Mouse (Mus musculus) midbrain, embryonic 10.5 days (tissue): ENCODE data around the gene Cdkl4. TPM values are rescaled to one million over a fixed set of nuclear protein-coding genes. Genes with fewer than 3 reads are reported as not detected.
"Not testable (repeated sequence)": the region's sequence is repeated elsewhere in the genome, so short reads cannot be mapped to it uniquely, and the experiment has no call there.

Experiments
- DNase-seq: peaks from one replicate; pipeline ENCODE4 v3.0.0-alpha.2; 2017; ENCODE audit warnings: low spot score
- H3K27ac ChIP-seq: fragments of 300-500 bp; sonication (generic); replicated peaks from 2 replicates; pipeline ENCODE4 v1.5.1; 2016; ENCODE audit warnings: mild to moderate bottlenecking
- H3K27me3 ChIP-seq: fragments of 300-500 bp; sonication (generic); 2 replicates; pipeline ENCODE4 v1.6.1; 2016; ENCODE audit warnings: low read depth, mild to moderate bottlenecking; ENCODE audit not compliant: poor library complexity, severe bottlenecking
- H3K36me3 ChIP-seq: fragments of 300-500 bp; sonication (generic); 2 replicates; pipeline ENCODE4 v1.6.1; 2016; ENCODE audit warnings: mild to moderate bottlenecking, moderate library complexity
- H3K4me1 ChIP-seq: fragments of 300-500 bp; sonication (generic); 2 replicates; pipeline ENCODE4 v1.6.1; 2016
- H3K4me3 ChIP-seq: fragments of 300-500 bp; sonication (generic); 2 replicates; pipeline ENCODE4 v1.5.1; 2016; ENCODE audit warnings: mild to moderate bottlenecking, moderate library complexity
- H3K9me3 ChIP-seq: fragments of 300-500 bp; sonication (generic); replicated peaks from 2 replicates; pipeline ENCODE4 v1.6.1; 2016; ENCODE audit warnings: mild to moderate bottlenecking
- WGBS: fragments of 180-500 bp; shearing (Covaris S2); methylation state at CpG from one replicate; pipeline ENCODE4 v1.1.7; 2016; 5-methylcytosine and 5-hydroxymethylcytosine counted together
- polyA plus RNA-seq: library from polyadenylated mRNA; unstranded; fragments of >200 nt; fragmentation: Nextera tagmentation; extraction: Ambion mirVana; gene quantifications from 2 replicates; pipeline ENCODE4 v1.2.1, GENCODE M21; 2016

The Cdkl4 gene
- polyA plus RNA-seq, 1 experiment from 2014 or later, result 2.0 TPM

DNA sequence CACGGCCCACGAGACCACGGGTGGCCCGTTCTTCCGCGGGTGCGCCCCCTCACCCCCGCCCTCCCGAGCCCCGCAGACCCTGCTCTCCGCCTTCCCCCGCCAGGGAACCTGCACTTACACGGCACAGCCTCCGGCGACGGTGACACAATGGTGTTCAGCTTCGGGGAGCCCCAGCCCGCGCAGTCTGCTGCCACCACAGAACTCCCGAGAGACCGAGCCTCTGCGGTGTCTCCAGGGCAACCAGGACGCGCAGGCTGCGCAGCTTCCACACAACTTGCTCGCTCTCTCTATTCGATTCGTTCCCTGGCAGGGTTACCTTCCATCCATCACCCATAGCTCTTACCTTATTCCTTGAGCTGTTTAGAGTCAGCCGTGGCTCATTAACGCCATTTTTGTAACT is 399 bp downstream of the Cdkl4 start:
- peaks cover 21% of the 10 kb centered on the region for H3K36me3 ChIP-seq
- 2% methylated on average over 30 of the region's 30 CpGs for WGBS
- no peaks in the 10 kb centered on the region for H3K9me3 ChIP-seq
- H3K4me1 ChIP-seq, result peaks cover 21% of the 10 kb centered on the region
- H3K4me3 ChIP-seq, result peak overlapping the region; percentile 62
- no peaks in the 10 kb centered on the region; the same call in 1 of the 2 replicates for H3K27me3 ChIP-seq
- peak; percentile 73 for DNase-seq
- H3K27ac ChIP-seq, result peak overlapping the region; percentile 73

DNA sequence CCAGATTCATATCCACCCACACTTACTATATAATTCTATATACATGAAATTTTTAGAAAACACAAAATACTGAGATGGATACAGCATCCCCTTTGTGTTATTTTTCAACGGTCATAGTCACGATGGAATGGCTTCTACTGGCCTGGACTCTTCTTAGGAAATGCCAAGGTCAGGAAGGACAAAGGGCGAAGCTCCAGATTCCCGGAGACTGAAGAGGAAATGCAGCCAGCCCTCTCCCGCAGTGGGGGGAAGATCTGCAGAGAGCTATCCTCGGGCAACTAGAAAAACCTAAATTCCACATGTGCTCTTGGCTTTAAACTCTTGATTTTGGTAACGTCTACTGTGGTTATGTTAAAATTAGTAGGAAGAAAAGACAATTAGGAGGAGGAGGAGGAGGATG is 2.6 kb downstream of the Cdkl4 start:
- Histone ChIP-seq H3K9me3 (no peaks in the 10 kb centered on the region), H3K27ac (no peak overlapping the region), H3K4me3 (no peak overlapping the region), H3K36me3 (0 out of 2 replicates have a peak, but pooled peaks cover 2% of the 10 kb centered on the region), H3K27me3 (no peaks in the 10 kb centered on the region; the same call in 1 of the 2 replicates), H3K4me1 (peaks cover 30% of the 10 kb centered on the region)
- WGBS, result 76% methylated on average over 7 of the region's 7 CpGs
- DNase-seq, result no peak

DNA sequence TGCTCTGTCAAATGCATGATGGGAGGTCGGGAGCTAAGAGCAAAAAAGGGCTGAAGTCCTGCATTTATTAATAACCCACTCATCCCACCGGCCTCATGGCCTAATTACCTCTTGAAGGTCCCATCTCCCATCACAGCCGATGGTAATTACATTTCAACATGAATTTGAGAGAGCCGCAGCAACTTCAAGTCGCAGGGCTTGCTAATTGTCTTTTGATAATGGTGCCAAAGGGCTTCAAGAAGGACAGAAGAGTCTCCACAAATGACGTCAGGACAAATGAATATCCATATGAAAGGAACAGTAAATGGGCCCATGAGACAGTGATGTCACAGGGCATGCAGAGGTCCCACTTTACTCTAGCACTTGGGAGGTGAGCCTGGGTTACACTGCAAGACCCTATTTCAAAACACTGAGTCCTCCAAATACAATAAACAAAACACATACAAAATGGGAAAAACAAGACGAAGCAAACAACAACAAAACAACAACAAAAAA is 3.1 kb downstream of the Cdkl4 start:
- Histone ChIP-seq H3K27me3 (no peaks in the 10 kb centered on the region; the same call in 1 of the 2 replicates), H3K27ac (no peak overlapping the region), H3K4me1 (peaks cover 30% of the 10 kb centered on the region), H3K9me3 (no peaks in the 10 kb centered on the region), H3K4me3 (no peak overlapping the region), H3K36me3 (no peaks in the 10 kb centered on the region)
- WGBS, result 87% methylated on average over 7 of the region's 7 CpGs
- DNase-seq, result no peak

DNA sequence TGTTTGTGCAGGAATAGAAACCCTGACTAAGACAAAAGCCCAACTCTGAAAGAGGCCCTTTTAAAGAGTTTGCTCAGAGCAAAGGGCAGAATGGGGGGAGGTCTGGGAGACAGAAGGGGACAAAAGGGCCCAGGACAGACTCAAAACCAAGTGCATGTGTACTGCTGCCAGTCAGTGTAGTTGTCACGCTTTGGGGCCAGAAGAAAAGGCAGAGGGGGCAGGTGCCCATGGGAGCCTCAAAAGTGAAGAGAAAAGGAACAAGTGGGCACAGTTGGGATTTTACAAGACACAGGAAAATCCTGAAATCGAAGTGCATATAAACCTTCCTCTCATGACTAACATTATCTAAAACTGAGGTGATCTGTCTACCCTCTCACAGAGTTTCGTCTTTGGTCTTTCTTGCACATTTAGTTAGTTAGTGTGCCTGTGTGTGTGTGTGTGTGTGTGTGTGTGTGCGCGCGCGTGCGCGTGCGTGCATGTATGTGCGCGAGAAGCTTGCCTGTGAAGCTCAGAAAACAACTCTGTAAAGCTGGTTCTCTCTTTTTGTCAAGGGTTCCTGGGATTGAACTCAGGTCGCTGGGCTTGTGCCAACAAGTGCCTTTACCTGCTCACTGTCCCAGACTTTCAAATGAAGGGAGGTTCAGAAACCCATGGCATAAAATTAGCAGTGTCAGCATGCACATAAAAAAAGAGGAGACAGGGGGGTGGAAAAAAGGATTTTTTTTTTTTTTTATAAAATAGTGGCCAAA is 5.3 kb downstream of the Cdkl4 start:
- Histone ChIP-seq H3K27me3 (no peaks in the 10 kb centered on the region), H3K4me3 (no peak overlapping the region), H3K9me3 (no peaks in the 10 kb centered on the region), H3K4me1 (peaks cover 27% of the 10 kb centered on the region), H3K27ac (peak overlapping the region; percentile 39; the same call in 1 of the 2 replicates), H3K36me3 (no peaks in the 10 kb centered on the region)
- no peak for DNase-seq
- 88% methylated on average over 13 of the region's 13 CpGs for WGBS

DNA sequence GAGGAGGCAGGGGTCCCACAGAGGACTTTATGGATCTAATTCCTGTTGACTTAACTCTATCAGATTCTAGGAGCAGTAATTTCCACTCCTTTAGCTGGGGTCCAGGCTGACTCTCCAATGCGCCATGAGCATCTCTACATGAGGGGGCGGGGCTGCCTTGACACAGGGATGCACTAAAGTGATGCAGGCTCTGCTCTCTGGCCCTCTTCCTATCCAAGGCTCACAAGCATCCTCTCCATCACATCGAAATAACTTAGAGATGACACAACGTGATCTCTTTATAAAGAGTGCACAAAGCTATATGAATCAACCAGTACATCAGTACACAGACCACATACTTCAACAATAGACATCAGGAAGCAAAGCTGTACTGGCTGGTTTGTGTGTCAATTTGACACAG is 6.2 kb downstream of the Cdkl4 start:
- 86% methylated on average over 4 of the region's 4 CpGs for WGBS
- H3K4me1 ChIP-seq, result peaks cover 18% of the 10 kb centered on the region
- H3K9me3 ChIP-seq, result peaks cover 4% of the 10 kb centered on the region; the same call in 1 of the 2 replicates
- H3K27ac ChIP-seq, result 0 out of 2 replicates have a peak overlapping the region, but pooled peaks have one; percentile 49
- H3K4me3 ChIP-seq, result no peak overlapping the region
- no peak for DNase-seq
- no peaks in the 10 kb centered on the region for H3K36me3 ChIP-seq
- no peaks in the 10 kb centered on the region for H3K27me3 ChIP-seq

DNA sequence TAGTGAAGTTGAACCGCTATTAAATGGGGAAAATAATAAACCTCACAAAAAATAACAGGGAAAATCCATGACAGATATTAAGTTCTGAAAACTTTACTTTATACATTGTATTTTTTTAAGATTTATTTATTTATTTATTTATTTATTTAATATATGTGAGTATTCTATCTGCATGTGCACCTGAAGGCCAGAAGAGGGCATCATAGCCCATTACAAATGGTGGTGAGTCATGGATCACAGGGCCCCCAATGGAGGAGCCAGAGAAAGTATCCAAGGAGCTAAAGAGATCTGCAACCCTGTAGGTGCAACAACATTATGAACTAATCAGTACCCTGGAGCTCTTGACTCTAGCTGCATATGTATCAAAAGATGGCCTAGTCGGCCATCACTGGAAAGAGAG is 7.9 kb downstream of the Cdkl4 start:
- not testable (repeated sequence) for DNase-seq, H3K4me3 ChIP-seq, H3K27ac ChIP-seq, H3K27me3 ChIP-seq
- Histone ChIP-seq H3K9me3 (peaks cover 19% of the 10 kb centered on the region), H3K36me3 (peaks cover 11% of the 10 kb centered on the region), H3K4me1 (peaks cover 17% of the 10 kb centered on the region)
- 86% methylated on average over 1 of the region's 2 CpGs for WGBS

DNA sequence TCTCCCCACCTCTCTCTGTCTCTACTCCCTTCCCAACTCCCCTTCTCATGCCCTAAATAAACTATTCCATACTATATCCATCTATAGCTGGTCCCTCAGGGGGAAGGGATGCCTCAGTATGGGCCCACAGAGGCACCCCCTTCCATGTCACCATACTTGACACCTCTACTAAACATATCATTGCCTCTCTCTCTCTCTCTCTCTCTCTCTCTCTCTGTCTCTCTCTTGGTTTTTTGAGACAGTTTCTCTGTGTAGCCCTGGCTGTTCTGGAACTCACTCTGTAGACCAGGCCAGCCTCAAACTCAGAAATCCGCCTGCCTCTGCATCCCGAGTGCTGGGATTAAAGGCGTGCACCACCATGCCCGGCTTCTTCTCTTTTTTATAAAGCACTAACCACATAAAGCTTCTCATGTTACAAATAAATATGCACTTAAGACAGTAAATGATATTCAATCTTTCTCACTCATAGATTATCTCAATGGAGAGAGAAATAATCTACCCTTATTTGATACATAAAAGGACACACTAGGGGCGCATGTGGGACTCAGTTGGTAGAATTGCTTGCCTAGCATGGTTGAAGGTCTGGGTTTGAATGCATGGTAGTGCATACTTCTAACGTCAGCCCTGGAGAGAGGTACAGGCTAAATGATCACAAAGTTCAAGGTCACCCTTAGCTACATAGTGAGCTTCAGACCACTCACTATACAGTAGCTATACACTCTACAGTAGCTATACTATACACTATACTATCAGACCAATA is 8.6 kb downstream of the Cdkl4 start:
- 88% methylated on average over 6 of the region's 6 CpGs for WGBS
- DNase-seq, result no peak
- Histone ChIP-seq H3K9me3 (peaks cover 19% of the 10 kb centered on the region), H3K36me3 (peaks cover 18% of the 10 kb centered on the region), H3K4me3 (no peak overlapping the region), H3K4me1 (peaks cover 17% of the 10 kb centered on the region), H3K27me3 (no peaks in the 10 kb centered on the region), H3K27ac (no peak overlapping the region)

DNA sequence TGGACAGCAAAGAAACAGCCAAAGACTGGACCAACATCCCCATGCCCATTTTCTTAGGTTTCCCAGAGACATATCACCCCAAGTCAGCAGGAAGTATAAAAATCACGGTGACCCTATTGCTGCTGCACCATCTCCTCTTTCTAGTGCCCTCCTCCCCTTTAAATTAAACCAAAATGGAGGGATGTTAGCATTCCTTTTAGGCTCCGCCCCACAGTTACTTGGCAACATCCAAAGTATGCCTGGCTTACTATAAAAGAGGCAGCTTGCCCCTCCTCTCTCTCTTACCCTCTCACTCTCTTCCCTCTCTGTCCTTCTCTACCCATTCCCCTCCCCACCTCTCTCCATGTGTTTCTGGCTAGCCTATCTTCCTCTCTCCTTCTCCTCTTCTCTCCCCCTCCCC is 9.2 kb downstream of the Cdkl4 start:
- H3K9me3 ChIP-seq, result peaks cover 19% of the 10 kb centered on the region
- peaks cover 23% of the 10 kb centered on the region for H3K36me3 ChIP-seq
- no peak overlapping the region for H3K4me3 ChIP-seq
- 82% methylated on average over 2 of the region's 2 CpGs for WGBS
- H3K27ac ChIP-seq, result no peak overlapping the region
- no peak for DNase-seq
- no peaks in the 10 kb centered on the region for H3K27me3 ChIP-seq
- peaks cover 17% of the 10 kb centered on the region for H3K4me1 ChIP-seq

DNA sequence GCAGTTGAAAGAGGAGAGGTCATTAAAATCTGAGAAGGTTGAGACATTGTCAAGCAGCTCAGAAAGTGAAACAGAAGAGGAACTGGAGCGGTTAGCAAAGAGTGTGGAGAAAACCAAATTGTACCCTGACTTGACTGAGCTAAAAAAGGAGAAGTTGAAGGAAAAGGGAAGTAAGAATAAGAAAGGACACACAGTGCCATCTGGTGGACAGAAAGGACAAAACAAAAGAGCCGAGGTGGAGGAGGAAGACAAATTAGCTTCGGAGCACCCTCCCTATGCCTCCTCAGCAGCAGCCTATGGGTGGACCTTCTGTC is 13.0 kb downstream of the Cdkl4 start:
- peaks cover 19% of the 10 kb centered on the region for H3K9me3 ChIP-seq
- peaks cover 23% of the 10 kb centered on the region for H3K36me3 ChIP-seq
- no peaks in the 10 kb centered on the region for H3K27me3 ChIP-seq
- H3K4me1 ChIP-seq, result 0 out of 2 replicates have a peak, but pooled peaks cover 2% of the 10 kb centered on the region
- H3K27ac ChIP-seq, result no peak overlapping the region
- DNase-seq, result no peak
- no peak overlapping the region for H3K4me3 ChIP-seq
- 76% methylated on average over 3 of the region's 3 CpGs for WGBS

DNA sequence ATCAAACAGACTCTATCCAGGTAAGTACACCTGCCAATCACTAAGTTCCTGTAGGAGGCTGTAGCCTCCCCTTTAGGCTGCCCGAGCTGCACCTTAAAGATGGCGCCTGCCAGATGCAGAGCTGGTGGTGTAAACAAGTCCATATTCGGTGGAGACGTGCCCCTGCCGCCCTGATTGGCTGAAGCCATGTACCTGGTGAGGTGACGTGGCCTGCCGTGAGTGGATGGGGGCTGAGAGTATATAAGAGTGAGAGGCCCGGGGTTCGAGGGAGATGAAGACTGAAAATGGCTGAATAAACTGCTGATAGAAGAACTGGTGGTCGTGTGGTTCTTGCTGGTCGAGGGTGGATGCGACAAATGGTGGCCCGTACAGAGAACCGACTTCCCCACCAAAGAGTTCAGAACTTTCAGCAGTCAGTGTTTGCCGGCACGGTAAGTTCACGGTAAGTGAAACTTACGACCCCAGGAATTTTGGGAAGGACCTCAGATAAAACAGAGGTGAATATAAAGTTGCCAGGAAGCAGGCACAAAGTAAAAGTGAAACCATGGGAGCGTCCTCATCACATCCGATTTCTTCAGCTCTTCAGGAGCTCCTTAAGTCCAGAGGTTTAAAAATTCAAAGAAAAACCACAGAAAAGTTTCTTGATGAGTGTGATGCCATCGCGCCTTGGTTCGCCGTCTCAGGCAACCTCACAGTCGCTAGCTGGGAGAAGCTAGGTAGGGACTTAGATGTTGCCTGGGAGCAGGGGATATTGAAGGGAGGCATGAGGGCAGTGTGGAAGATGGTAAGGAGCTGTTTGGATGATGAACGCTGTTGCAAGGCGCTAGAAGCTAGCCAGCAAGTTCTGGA is 13.6 kb downstream of the Cdkl4 start:
- not testable (repeated sequence) for H3K27me3 ChIP-seq, H3K4me1 ChIP-seq, H3K27ac ChIP-seq, DNase-seq, H3K4me3 ChIP-seq
- 94% methylated on average over 27 of the region's 27 CpGs for WGBS
- peaks cover 23% of the 10 kb centered on the region for H3K36me3 ChIP-seq
- H3K9me3 ChIP-seq, result peaks cover 19% of the 10 kb centered on the region

DNA sequence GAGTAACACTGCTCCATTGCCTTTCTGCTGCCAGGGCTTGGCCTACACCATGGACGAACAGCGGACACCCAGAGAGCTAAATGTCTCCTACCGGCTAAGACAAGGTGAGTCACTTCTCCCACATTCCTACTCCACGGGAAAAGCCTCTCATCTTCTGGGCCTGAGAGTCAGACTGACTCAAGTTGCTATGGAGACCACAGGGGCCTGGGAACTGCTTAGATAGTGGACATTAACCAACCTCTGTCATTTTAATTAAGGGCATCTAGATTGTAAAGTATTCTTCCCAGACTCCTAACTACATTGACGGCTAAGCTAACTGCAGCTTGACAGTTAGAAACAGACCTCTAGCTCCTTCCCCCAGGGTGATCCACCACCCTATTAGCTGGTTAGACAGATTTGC is 14.8 kb downstream of the Cdkl4 start:
- WGBS, result 82% methylated on average over 5 of the region's 5 CpGs
- H3K27me3 ChIP-seq, result no peaks in the 10 kb centered on the region
- peaks cover 6% of the 10 kb centered on the region for H3K4me1 ChIP-seq
- no peak overlapping the region for H3K4me3 ChIP-seq
- peaks cover 23% of the 10 kb centered on the region for H3K36me3 ChIP-seq
- H3K27ac ChIP-seq, result no peak overlapping the region
- DNase-seq, result no peak
- H3K9me3 ChIP-seq, result peaks cover 19% of the 10 kb centered on the region

DNA sequence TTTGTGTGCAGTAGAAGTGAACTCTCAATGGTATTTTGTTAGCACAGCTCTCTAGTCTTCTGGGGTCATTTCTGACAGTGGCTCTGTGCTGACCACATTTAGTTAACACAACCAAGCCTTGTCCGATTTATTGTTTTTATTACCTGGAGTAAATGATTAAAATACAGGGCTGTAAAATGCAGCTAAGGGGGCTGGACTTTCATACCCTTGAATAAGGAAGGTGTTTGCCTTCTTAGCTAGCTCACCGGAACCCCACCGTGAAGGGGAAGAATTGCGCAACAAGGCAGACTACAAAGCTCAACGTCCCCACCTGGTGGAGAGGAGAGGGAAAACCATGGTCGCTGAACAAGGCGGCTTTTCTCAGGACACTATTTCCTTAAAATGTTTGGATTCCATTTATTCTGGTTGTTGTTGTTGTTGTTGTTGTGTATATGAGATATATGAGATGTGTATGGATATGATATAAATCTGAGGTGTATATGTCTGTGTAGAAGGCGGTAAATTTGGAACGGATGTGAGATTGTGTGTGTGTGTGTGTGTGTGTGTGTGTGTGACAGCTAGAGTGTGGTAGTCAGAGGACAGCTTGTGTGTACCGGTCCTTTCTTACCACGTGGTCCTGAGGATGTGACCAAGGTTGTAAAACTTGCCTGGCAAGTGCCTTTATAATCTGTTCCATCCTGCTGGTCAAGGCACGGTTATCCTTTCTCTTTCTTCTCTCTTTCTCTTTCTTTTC is 16.8 kb downstream of the Cdkl4 start:
- H3K27me3 ChIP-seq, result no peaks in the 10 kb centered on the region
- 25% methylated on average over 12 of the region's 12 CpGs for WGBS
- peak; percentile 61 for DNase-seq
- H3K4me1 ChIP-seq, result peaks cover 6% of the 10 kb centered on the region
- no peak overlapping the region for H3K27ac ChIP-seq
- peaks cover 35% of the 10 kb centered on the region for H3K36me3 ChIP-seq
- no peak overlapping the region for H3K4me3 ChIP-seq
- H3K9me3 ChIP-seq, result peaks cover 9% of the 10 kb centered on the region
